Mouse (Mus musculus) embryonic facial prominence, embryonic 10.5 days (tissue): ENCODE measurements around the gene Kirrel3. TPM values are rescaled to one million over a fixed set of nuclear protein-coding genes. Genes with fewer than 3 reads are reported as not detected.
A peak's percentile ranks its signal among the peaks of the same experiment; 100 is the strongest.

Source experiments
- DNase-seq: peaks from one replicate; pipeline ENCODE4 v3.0.0-alpha.2; 2017; ENCODE audit warnings: low spot score
- H3K27ac ChIP-seq: fragments of 300-500 bp; sonication (generic); replicated peaks from 2 replicates; pipeline ENCODE4 v1.5.1; 2016; ENCODE audit warnings: mild to moderate bottlenecking
- H3K27me3 ChIP-seq: fragments of 300-500 bp; sonication (generic); replicated peaks from 2 replicates; pipeline ENCODE4 v1.6.1; 2016; ENCODE audit warnings: low read depth, mild to moderate bottlenecking; ENCODE audit not compliant: poor library complexity, severe bottlenecking
- H3K36me3 ChIP-seq: fragments of 300-500 bp; sonication (generic); replicated peaks from 2 replicates; pipeline ENCODE4 v1.6.1; 2016; ENCODE audit warnings: mild to moderate bottlenecking, moderate library complexity
- H3K4me1 ChIP-seq: fragments of 300-500 bp; sonication (generic); 2 replicates; pipeline ENCODE4 v1.6.1; 2016
- H3K4me3 ChIP-seq: fragments of 300-500 bp; sonication (generic); 2 replicates; pipeline ENCODE4 v1.5.1; 2016; ENCODE audit warnings: mild to moderate bottlenecking, moderate library complexity
- H3K9me3 ChIP-seq: fragments of 300-500 bp; sonication (generic); 2 replicates; pipeline ENCODE4 v1.6.1; 2016; ENCODE audit warnings: mild to moderate bottlenecking
- WGBS: fragments of 180-500 bp; shearing (Covaris S2); methylation state at CpG from one replicate; pipeline ENCODE4 v1.1.7; 2016; 5-methylcytosine and 5-hydroxymethylcytosine counted together
- polyA plus RNA-seq: library from polyadenylated mRNA; unstranded; fragments of >200 nt; fragmentation: Nextera tagmentation; extraction: Ambion mirVana; gene quantifications from 2 replicates; pipeline ENCODE4 v1.2.1, GENCODE M21; 2016

Gene Kirrel3
- 2.3 and 2.8 TPM in 2 replicates for polyA plus RNA-seq

DNA sequence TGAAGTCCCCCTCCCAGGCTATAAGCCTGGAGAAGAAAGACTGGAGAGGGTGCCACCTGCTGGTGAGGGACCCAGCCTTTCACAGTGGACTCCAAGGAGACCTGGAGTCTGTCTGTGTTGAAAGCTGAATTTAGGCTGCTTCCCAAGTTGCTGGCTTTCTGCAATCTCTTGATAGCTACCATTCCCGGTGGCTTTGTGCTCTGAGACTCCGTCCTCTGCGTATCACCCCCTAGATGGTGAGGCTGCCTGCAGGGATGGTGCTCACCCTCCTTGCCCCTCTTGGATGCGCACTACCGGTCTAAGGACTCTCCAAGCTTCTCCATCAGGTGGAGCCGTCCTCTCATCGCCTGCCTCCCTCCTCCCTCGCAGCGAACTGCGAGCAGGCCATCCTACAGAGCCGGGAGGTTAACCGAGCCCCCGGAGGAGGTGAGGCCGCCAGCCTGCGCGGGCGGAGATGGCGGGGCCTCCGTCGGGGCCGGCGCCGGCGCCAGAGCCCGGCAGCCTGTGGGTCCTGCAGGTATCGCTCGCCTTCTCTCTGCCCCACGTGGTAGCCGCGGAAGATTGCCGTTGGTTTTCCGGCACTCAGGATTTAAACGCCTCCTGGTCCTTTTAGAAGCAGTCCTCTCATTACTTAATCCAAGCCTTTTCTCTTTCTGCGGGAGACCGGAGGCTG lies at the start of gene Kirrel3:
Gene Kirrel3 (plus strand): TSS at position 136 of the 673 bp plus-strand sequence.
- Histone ChIP-seq H3K36me3 (no peaks in the 10 kb centered on the region), H3K27me3 (peaks cover 77% of the 10 kb centered on the region), H3K4me1 (peaks cover 33% of the 10 kb centered on the region), H3K4me3 (peak within 1 kb of the TSS; percentile 64), H3K9me3 (no peaks in the 10 kb centered on the region), H3K27ac (peak within 1 kb of the TSS; percentile 80)
- DNase-seq = peak; percentile 80
- under 1% methylated on average over 35 of the region's 35 CpGs for WGBS

DNA sequence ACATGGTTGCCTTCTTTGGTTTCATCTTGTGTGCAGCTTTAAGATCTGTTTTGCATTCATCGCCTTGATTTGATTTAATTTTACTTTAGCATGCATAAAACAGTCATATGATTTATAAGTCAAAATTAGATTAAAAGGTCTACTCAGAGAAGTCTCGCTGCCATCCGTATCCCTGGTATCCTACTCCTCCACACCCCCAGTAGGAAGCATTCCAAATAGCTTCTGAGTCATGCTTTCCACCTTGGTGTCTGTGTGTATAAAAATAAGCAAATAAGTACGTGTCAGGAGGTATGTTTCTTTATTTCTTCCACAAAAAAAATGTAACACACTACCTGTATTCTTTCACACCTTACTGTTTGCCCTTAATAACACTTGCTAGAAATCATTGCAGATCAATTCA lies 45.0 kb upstream of the Kirrel3 start:
- no peak for DNase-seq
- whole genome bisulfite sequencing = 91% methylated on average over 4 of the region's 4 CpGs
- H3K36me3 ChIP-seq = no peaks in the 10 kb centered on the region

DNA sequence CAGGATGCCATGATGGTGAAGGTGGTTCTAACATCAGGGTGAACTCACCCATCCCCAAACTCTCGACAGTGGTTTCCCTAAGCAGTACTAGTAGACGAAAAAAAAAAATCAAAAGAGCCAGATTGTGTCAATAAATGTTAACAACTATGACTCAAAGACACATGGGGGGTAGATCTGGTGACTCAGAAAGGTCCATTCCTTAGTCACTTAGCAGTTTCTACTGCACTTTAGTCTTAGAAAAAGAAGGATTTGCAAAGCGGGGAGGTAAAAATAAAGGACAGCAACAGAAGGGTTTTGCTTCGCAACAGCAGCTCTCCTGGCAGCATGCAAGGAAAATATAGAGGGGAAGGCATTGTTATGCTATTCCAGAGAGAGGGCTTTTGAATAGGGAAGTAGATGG lies 41.7 kb upstream of the Kirrel3 start:
- Histone ChIP-seq H3K36me3 (no peaks in the 10 kb centered on the region), H3K4me1 (peaks cover 9% of the 10 kb centered on the region), H3K27me3 (0 out of 2 replicates have a peak, but pooled peaks cover 7% of the 10 kb centered on the region), H3K4me3 (no peak overlapping the region), H3K27ac (no peak overlapping the region), H3K9me3 (no peaks in the 10 kb centered on the region)
- 79% methylated on average over 4 of the region's 4 CpGs for WGBS
- no peak for DNase-seq

More for the DNA sequence above, 45.0 kb upstream of the Kirrel3 start:
- H3K4me1 ChIP-seq = no peaks in the 10 kb centered on the region
- H3K27me3 ChIP-seq = 0 out of 2 replicates have a peak, but pooled peaks cover 7% of the 10 kb centered on the region
- no peak overlapping the region for H3K4me3 ChIP-seq
- no peaks in the 10 kb centered on the region for H3K9me3 ChIP-seq
- no peak overlapping the region for H3K27ac ChIP-seq

DNA sequence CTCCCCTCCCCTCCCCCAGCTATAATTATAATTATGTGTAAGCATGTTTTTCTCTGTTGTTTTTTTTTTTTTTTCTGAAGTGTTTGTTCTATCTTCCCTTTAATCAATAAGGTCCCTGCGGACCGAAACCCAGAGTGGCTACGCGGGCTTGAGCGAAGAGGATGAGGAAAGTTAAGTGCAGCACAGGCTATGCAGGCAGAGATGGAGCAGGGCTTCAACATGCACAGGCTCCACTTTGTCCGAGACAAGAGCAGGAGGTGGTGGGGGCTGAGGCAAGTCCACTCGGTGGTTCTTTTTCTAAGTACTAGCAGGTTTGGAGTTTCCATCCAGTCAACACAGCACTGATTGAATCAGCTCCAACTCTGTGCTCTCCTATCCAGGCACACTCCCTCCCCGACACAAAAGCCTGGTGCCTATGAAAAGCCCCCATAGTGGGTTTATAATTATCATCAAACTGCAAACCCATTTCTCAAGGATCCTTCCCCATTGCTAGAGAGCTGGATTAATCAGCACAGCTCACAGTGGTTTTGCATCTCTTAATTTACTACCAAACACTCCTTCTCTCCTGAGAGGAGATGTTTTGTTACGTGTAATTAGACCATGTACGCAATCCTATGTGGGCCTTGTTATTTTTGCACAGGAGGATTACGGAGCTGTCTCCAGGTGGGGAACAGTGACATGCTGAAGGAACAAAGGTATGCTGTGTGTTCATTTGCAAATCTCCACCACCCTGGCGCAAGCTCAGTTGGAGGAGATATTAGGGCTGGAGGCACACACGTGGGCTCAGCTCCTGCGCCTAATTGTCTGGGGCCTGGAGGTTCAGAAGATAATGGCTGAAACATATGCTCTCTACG lies 39.0 kb upstream of the Kirrel3 start:
- Histone ChIP-seq H3K27me3 (0 out of 2 replicates have a peak, but pooled peaks cover 7% of the 10 kb centered on the region), H3K36me3 (no peaks in the 10 kb centered on the region), H3K27ac (no peak overlapping the region), H3K4me3 (no peak overlapping the region), H3K4me1 (peaks cover 9% of the 10 kb centered on the region), H3K9me3 (no peaks in the 10 kb centered on the region)
- 60% methylated on average over 15 of the region's 15 CpGs for WGBS
- DNase-seq = no peak

DNA sequence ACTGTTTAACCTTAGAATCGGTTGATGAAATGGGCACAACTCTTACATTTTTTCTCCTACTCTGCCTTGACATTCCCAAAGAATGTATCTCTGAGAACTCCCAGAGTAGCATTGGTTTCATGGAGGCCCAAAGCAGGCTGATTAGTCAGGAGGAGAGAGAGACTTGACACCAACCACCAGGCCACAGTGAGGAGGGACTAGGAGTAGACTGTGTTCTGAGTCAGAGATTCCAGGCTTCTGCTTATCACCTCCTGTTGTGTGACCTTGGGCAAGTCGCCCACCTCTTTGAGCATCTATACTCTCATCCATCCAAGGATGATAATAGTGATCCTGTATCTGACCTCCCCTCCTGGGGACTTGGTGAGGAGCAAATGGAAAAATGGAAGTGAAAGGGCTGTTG lies 38.0 kb upstream of the Kirrel3 start:
- Histone ChIP-seq H3K4me1 (peaks cover 9% of the 10 kb centered on the region), H3K4me3 (no peak overlapping the region), H3K36me3 (no peaks in the 10 kb centered on the region), H3K27me3 (0 out of 2 replicates have a peak, but pooled peaks cover 7% of the 10 kb centered on the region), H3K27ac (no peak overlapping the region), H3K9me3 (no peaks in the 10 kb centered on the region)
- DNase-seq = no peak
- 92% methylated on average over 2 of the region's 2 CpGs for WGBS

DNA sequence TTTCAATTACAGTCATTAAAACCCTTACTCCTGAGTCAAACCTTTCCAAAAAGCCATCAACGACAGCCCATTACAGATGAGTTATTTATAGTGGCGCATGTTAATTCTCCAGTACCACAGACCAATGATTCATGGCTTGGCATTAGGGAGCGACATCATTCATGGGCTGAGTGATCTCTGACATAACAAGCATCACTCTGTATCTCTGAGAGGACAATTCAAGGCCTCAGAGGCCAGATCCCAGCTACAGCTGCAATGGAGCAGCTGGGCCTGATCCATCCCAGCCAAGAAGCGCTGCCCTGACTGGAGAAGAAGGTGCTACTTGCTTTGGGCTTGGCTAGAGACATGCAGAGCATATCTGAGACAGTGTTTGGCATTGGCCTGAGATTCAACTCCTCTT lies 37.2 kb upstream of the Kirrel3 start:
- H3K27me3 ChIP-seq = 0 out of 2 replicates have a peak, but pooled peaks cover 7% of the 10 kb centered on the region
- WGBS = 87% methylated on average over 4 of the region's 4 CpGs
- H3K4me3 ChIP-seq = no peak overlapping the region
- no peaks in the 10 kb centered on the region for H3K36me3 ChIP-seq
- H3K4me1 ChIP-seq = peaks cover 9% of the 10 kb centered on the region
- no peaks in the 10 kb centered on the region for H3K9me3 ChIP-seq
- DNase-seq = no peak
- no peak overlapping the region for H3K27ac ChIP-seq

DNA sequence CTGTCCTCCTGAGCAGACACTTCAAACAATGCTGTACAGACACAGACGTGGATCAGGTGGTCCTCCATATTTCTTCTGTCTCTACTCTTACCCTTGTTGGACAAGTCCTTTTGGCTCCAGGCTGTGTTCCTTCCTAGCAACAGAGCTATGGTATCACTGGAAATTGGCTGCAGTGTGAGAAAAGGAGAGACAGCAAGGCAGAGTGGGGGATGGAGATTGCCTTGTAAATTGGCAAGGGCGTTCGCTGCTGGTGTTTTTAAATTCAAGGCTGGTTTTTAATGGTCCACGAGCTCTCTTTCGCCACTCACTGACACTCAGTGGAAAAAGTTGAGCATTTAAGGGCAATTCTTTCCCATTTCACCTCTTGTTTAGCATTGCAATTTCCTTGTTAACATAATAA lies 27.5 kb upstream of the Kirrel3 start:
- whole genome bisulfite sequencing = 81% methylated on average over 5 of the region's 5 CpGs
- Histone ChIP-seq H3K36me3 (no peaks in the 10 kb centered on the region), H3K4me3 (no peak overlapping the region), H3K9me3 (no peaks in the 10 kb centered on the region), H3K27ac (no peak overlapping the region), H3K27me3 (no peaks in the 10 kb centered on the region), H3K4me1 (no peaks in the 10 kb centered on the region)
- DNase-seq = no peak

DNA sequence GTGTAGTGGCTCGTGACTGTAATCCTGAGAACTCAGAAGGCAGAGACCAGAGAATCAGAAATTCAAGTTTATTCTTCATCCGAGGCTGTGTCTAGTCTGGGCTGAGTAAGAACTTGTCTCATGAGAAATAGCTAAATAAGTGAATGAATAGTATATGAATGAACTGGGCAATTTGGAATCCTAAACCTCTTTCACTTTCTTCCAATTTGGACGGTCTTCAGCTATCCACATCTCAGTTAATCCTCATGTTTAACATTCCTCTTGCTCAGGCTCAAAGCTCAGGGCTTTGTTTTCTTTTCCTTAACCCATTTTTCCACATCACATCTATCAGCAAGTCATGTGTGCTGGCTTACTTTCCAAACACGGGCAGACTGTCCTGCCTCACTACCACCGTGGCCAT lies 25.7 kb upstream of the Kirrel3 start:
- Histone ChIP-seq H3K27me3 (no peaks in the 10 kb centered on the region), H3K27ac (no peak overlapping the region), H3K36me3 (no peaks in the 10 kb centered on the region), H3K4me3 (no peak overlapping the region), H3K4me1 (no peaks in the 10 kb centered on the region), H3K9me3 (no peaks in the 10 kb centered on the region)
- WGBS = 63% methylated on average over 5 of the region's 5 CpGs
- DNase-seq = no peak

DNA sequence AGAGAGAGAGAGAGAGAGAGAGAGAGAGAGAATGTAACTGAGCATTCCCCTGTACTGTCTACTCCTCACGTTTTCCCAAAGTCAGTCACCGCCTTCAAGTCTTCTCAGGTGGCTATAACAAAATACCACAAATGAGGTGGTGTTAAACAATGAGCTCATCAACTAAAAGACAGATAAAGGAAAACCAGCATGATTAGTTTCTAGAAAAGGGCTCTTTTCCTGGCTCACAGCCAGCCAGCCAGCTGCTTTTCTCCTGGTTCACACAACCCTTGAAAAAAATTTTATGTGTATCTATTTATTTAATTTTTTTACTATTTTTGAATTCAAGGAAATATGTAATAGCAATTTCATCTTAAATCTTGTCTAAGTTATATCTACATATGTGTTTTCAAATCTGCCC lies 22.0 kb upstream of the Kirrel3 start:
- H3K4me3 ChIP-seq = no peak overlapping the region
- no peaks in the 10 kb centered on the region for H3K27me3 ChIP-seq
- 68% methylated on average over 2 of the region's 2 CpGs for WGBS
- H3K4me1 ChIP-seq = no peaks in the 10 kb centered on the region
- no peaks in the 10 kb centered on the region for H3K36me3 ChIP-seq
- H3K9me3 ChIP-seq = no peaks in the 10 kb centered on the region
- no peak overlapping the region for H3K27ac ChIP-seq
- DNase-seq = no peak

DNA sequence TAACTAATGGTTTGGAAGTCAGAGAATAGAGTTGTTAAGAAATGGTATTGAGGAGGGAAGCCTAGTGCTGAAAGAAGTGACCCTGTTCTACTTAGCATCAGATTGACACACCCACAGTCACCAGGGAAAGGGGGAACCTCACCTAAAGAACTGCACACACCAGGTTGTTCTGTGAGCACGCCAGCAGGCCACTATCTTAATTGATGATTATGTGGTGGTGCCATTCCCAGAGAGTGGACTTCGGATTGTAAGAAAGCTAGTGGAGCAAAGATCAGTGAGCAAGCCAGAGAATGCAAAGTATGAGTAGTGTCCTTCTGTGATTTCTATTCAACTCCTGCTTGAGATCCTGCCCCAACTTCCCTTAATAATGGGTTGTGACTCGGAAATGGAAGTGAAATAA lies 19.6 kb upstream of the Kirrel3 start:
- H3K27ac ChIP-seq = no peak overlapping the region
- no peaks in the 10 kb centered on the region for H3K36me3 ChIP-seq
- WGBS = 62% methylated on average over 3 of the region's 3 CpGs
- no peak for DNase-seq
- H3K4me1 ChIP-seq = no peaks in the 10 kb centered on the region
- no peaks in the 10 kb centered on the region for H3K9me3 ChIP-seq
- no peaks in the 10 kb centered on the region for H3K27me3 ChIP-seq
- no peak overlapping the region for H3K4me3 ChIP-seq

DNA sequence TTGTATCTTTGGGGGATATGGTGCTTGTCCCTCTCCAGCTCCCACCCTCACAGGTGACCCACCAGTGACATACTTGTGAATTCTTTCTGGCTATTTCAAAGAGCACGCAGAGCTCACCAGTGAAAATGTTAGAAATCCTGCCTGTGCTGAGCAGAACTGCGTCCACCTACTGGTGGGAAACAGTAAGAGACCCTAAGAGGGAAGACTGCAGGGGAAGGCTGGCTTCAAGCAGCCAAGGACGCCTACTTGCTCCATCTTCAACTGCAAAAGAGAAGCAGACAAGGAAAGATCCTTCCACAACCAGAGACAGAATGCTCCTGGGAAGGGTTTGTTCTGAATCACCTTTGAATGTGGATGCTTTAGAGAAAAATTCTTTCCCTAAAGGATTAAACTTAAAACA lies 16.5 kb upstream of the Kirrel3 start:
- no peaks in the 10 kb centered on the region for H3K4me1 ChIP-seq
- H3K4me3 ChIP-seq = no peak overlapping the region
- no peaks in the 10 kb centered on the region for H3K27me3 ChIP-seq
- 84% methylated on average over 3 of the region's 3 CpGs for WGBS
- H3K9me3 ChIP-seq = no peaks in the 10 kb centered on the region
- no peaks in the 10 kb centered on the region for H3K36me3 ChIP-seq
- no peak overlapping the region for H3K27ac ChIP-seq
- DNase-seq = no peak

DNA sequence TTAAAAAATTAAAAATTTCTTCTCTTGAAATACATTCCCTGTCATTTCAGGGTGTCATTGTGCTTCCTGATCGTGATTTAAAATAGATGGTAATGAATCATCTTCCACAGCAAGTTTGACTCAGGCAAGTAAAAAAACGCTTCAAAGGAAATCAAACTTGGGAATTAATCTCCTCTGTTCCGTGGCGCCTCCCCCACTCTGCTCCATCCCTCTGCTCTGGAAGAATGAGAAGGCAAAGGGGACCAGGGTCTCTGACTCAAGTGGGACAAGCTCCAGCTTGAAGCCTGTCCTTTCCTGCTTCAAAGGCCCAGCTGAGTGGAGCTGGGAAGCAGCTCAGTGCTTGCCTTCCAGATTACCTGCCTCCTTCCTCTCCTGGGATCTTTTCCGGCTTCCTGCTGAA lies 9.5 kb upstream of the Kirrel3 start:
- WGBS = 45% methylated on average over 5 of the region's 5 CpGs

DNA sequence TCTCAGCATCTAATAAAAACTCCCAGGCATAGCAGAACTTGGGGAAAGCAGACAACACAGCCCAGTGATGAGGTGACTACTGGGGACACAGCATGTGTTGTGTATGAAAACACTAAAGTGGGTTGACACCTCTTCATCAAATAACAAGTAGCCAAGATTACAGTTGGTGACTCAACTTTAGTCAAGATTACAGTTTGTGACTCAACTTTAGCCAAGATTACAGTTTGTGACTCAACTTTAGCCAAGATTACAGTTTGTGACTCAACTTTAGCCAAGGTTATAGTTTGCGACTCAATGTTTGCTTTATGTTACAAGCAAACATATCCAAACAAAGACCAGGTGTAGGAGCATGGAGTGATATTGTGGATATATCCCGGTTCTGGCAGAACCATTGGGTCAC lies 7.2 kb upstream of the Kirrel3 start:
- DNase-seq = no peak
- Histone ChIP-seq H3K4me3 (no peak overlapping the region), H3K4me1 (peaks cover 15% of the 10 kb centered on the region), H3K9me3 (no peaks in the 10 kb centered on the region), H3K36me3 (no peaks in the 10 kb centered on the region), H3K27me3 (peaks cover 3% of the 10 kb centered on the region; the same call in 1 of the 2 replicates), H3K27ac (no peak overlapping the region)
- 89% methylated on average over 2 of the region's 2 CpGs for WGBS

More for the DNA sequence above, 9.5 kb upstream of the Kirrel3 start:
- H3K27me3 ChIP-seq = no peaks in the 10 kb centered on the region
- no peak overlapping the region for H3K27ac ChIP-seq
- no peaks in the 10 kb centered on the region for H3K9me3 ChIP-seq
- DNase-seq = no peak
- no peaks in the 10 kb centered on the region for H3K36me3 ChIP-seq
- H3K4me3 ChIP-seq = no peak overlapping the region
- H3K4me1 ChIP-seq = peaks cover 7% of the 10 kb centered on the region
